Mouse (Mus musculus): Measurements from ENCODE around the gene Plekha1. TPM values are rescaled to one million over a fixed set of nuclear protein-coding genes. Genes with fewer than 3 reads are reported as not detected.
A peak's percentile ranks its signal among the peaks of the same experiment; 100 is the strongest.

Gene Plekha1
- polyA plus RNA-seq, 1 experiment from 2014 or later, result 69.9 TPM

DNA sequence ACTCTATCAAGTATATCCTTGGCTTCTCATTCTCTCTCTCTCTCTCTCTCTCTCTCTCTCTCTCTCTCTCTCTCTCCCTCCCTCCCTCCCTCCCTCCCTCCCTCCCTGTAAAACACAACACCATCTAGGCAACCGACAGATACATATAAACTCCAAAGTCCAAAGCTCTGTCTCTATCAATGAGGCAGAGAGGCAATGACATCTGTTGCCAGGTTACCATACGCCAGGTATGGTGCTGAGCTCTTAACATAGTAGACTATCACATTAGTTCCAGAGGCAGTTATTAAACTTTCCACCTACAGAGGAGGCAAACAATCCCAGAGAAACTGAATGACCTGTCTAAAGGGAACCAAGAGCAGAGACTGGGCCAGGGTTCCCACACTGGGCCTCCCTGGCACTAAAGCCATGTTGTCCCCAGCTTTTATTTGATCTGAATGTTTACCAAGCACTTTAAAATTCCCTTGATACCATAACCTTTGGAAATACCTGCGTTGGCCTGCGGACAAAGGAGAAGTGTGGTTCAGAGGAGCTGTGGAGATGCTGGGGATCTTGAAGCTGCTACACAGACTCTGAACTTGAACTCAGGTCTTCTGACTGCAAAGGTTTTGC is 10.8 kb upstream of the Plekha1 start:
- no peaks in the 10 kb centered on the region for H3K27me3 ChIP-seq (ENCODE audit: control insufficient read depth, insufficient read depth, low read length)
- WGBS, result 77% methylated on average over 4 of the region's 4 CpGs
- H3K36me3 ChIP-seq (ENCODE audit: control insufficient read depth, insufficient read depth, low read length), result no peaks in the 10 kb centered on the region
- no peaks in the 10 kb centered on the region for H3K9me3 ChIP-seq (ENCODE audit: control insufficient read depth, low read length)
- H3K4me2 ChIP-seq (ENCODE audit: low read depth, low read length), result no peak overlapping the region
- no peak overlapping the region for H3K9ac ChIP-seq (replicated peaks; ENCODE audit: low read depth, low read length)
- H3K4me1 ChIP-seq (ENCODE audit: control insufficient read depth, insufficient read depth, low read length), result no peaks in the 10 kb centered on the region
- H3K27ac ChIP-seq (ENCODE audit: low read depth, low read length), result no peak overlapping the region
- H3K4me3 ChIP-seq (ENCODE audit: low read depth, low read length), result no peak overlapping the region
- no peak for ATAC-seq (ENCODE audit: low read depth)

DNA sequence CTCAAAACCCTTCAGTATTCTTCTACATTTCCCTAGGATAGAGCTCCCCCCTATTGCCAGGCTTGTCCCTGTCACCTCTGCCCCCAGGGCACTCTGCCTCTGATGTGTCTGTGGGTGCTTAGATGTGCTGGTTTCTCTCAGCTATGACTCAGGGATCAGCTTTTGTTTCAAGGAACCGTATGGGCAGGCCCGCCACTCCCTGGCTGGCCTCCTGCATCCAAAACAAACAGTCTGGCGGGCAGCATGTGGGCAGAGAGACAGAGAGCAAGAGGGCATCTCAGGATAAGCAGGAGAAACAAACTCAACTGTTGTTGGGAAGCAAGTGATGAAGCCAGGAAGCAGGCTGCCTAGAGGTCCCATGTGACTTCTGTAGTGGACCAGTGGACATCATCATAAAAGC is 9.9 kb upstream of the Plekha1 start:
- no peak overlapping the region for H3K9ac ChIP-seq (replicated peaks; ENCODE audit: low read depth, low read length)
- WGBS, result 31% methylated on average over 3 of the region's 3 CpGs
- no peak overlapping the region for H3K4me2 ChIP-seq (ENCODE audit: low read depth, low read length)
- H3K36me3 ChIP-seq (ENCODE audit: control insufficient read depth, insufficient read depth, low read length), result no peaks in the 10 kb centered on the region
- H3K27ac ChIP-seq (ENCODE audit: low read depth, low read length), result no peak overlapping the region
- H3K4me3 ChIP-seq (ENCODE audit: low read depth, low read length), result no peak overlapping the region
- H3K4me1 ChIP-seq (ENCODE audit: control insufficient read depth, insufficient read depth, low read length), result no peaks in the 10 kb centered on the region; the same call in 1 of the 2 replicates
- H3K27me3 ChIP-seq (ENCODE audit: control insufficient read depth, insufficient read depth, low read length), result no peaks in the 10 kb centered on the region
- no peak for ATAC-seq (ENCODE audit: low read depth)
- H3K9me3 ChIP-seq (ENCODE audit: control insufficient read depth, low read length), result no peaks in the 10 kb centered on the region

DNA sequence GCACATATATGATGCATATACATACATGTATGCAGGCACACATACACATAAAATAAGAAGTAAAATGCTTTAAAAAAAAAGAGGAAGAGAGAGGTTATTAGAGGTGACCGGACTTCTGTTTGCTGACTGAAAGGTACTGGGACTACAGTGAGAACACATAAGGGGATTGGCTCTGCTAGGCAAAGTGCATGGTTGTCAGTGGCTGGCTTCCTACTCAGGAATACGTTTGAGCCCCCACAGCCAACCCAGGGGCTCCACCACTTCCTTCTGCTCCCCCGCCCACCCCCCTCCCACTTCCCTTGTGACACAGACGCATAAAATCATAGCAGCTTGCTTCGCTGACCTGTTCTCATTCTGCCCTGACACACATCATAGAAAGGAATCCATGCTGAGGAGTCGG is 7.6 kb upstream of the Plekha1 start:
- WGBS, result 72% methylated on average over 6 of the region's 6 CpGs
- no peaks in the 10 kb centered on the region for H3K36me3 ChIP-seq (ENCODE audit: control insufficient read depth, insufficient read depth, low read length)
- no peaks in the 10 kb centered on the region for H3K9me3 ChIP-seq (ENCODE audit: control insufficient read depth, low read length)
- H3K27me3 ChIP-seq (ENCODE audit: control insufficient read depth, insufficient read depth, low read length), result no peaks in the 10 kb centered on the region
- H3K9ac ChIP-seq (replicated peaks; ENCODE audit: low read depth, low read length), result no peak overlapping the region
- H3K4me1 ChIP-seq (ENCODE audit: control insufficient read depth, insufficient read depth, low read length), result peaks cover 5% of the 10 kb centered on the region
- H3K4me2 ChIP-seq (ENCODE audit: low read depth, low read length), result no peak overlapping the region
- H3K27ac ChIP-seq (ENCODE audit: low read depth, low read length), result no peak overlapping the region
- ATAC-seq (ENCODE audit: low read depth), result no peak
- no peak overlapping the region for H3K4me3 ChIP-seq (ENCODE audit: low read depth, low read length)

DNA sequence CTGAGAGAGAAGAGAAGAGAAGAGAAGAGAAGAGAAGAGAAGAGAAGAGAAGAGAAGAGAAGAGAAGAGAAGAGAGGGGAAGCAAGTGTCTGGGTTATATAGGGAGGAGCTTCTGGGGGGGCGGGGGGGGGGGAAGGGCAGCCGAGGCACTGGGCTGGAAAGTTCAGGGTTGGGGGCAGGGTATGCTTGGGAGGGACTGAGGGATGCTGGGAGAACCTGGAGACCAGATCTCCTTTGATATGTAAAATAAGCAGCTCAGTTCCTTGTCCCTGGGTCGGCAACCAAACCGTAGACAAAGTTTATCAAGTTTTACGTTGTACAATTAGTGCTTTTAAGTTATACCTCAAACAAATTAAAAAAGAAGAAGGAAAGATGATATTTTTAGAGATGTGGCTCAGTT is 5.6 kb upstream of the Plekha1 start:
- Histone ChIP-seq H3K4me1 (ENCODE audit: control insufficient read depth, insufficient read depth, low read length) (peaks cover 5% of the 10 kb centered on the region), H3K36me3 (ENCODE audit: control insufficient read depth, insufficient read depth, low read length) (no peaks in the 10 kb centered on the region), H3K27me3 (ENCODE audit: control insufficient read depth, insufficient read depth, low read length) (no peaks in the 10 kb centered on the region), H3K9ac (replicated peaks; ENCODE audit: low read depth, low read length) (no peak overlapping the region), H3K27ac (ENCODE audit: low read depth, low read length) (no peak overlapping the region), H3K4me3 (ENCODE audit: low read depth, low read length) (no peak overlapping the region), H3K9me3 (ENCODE audit: control insufficient read depth, low read length) (no peaks in the 10 kb centered on the region), H3K4me2 (ENCODE audit: low read depth, low read length) (no peak overlapping the region)
- ATAC-seq (ENCODE audit: low read depth), result no peak
- WGBS, result 22% methylated on average over 3 of the region's 5 CpGs

DNA sequence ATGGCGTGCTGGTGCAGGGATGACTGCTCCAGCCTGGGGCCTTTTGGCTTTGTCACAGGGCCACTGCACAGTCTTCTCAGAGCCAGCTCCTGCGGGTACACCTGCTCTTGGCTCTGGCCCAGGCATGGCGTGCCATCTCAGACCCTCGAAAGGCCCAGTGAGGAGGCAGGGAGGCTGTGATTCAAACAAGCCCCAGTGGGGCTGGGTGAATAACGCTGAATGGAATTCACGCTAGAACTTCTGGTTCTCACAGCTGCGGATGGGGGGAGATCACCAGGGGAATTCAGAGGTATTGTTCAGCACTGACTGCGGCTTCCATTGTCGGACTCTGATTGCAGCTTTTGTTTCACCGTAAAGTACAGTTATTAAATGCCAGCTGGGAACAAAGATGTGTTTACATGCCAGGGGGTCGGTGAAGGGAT is 4.8 kb upstream of the Plekha1 start:
- no peak overlapping the region for H3K4me3 ChIP-seq (ENCODE audit: low read depth, low read length)
- WGBS, result 8% methylated on average over 11 of the region's 11 CpGs
- peaks cover 8% of the 10 kb centered on the region for H3K4me1 ChIP-seq (ENCODE audit: control insufficient read depth, insufficient read depth, low read length)
- no peak overlapping the region; the same call in 1 of the 2 replicates for H3K9ac ChIP-seq (replicated peaks; ENCODE audit: low read depth, low read length)
- peak overlapping the region; percentile 62; the same call in 1 of the 2 replicates for H3K27ac ChIP-seq (ENCODE audit: low read depth, low read length)
- H3K27me3 ChIP-seq (ENCODE audit: control insufficient read depth, insufficient read depth, low read length), result no peaks in the 10 kb centered on the region
- peak; percentile 16; the same call in 1 of the 2 replicates for ATAC-seq (ENCODE audit: low read depth)
- no peaks in the 10 kb centered on the region for H3K9me3 ChIP-seq (ENCODE audit: control insufficient read depth, low read length)
- no peaks in the 10 kb centered on the region for H3K36me3 ChIP-seq (ENCODE audit: control insufficient read depth, insufficient read depth, low read length)
- no peak overlapping the region for H3K4me2 ChIP-seq (ENCODE audit: low read depth, low read length)

DNA sequence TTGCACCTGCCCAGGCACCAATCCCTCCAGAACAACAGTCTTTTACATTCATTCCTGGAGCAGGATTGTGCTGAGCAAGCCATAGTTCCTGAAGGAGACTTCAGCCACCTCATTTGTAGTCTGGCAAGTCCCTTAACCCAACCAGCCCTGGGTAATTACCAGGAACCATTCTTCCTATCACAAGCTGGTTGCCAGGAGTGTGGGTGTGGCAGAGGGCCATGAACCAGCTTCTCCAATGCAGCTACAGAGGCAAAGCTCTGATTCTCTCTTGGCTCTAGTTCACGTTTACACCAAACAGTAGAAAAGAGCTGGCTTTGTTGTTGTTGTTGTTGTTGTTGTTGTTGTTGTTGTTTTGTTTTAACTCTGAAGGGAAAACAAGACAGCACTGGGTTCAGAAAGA is 3.1 kb upstream of the Plekha1 start:
- 30% methylated on average over 1 of the region's 1 CpGs for WGBS
- no peak overlapping the region for H3K4me2 ChIP-seq (ENCODE audit: low read depth, low read length)
- no peak overlapping the region for H3K4me3 ChIP-seq (ENCODE audit: low read depth, low read length)
- H3K27me3 ChIP-seq (ENCODE audit: control insufficient read depth, insufficient read depth, low read length), result no peaks in the 10 kb centered on the region
- no peaks in the 10 kb centered on the region for H3K9me3 ChIP-seq (ENCODE audit: control insufficient read depth, low read length)
- ATAC-seq (ENCODE audit: low read depth), result no peak
- peaks cover 13% of the 10 kb centered on the region for H3K4me1 ChIP-seq (ENCODE audit: control insufficient read depth, insufficient read depth, low read length)
- H3K27ac ChIP-seq (ENCODE audit: low read depth, low read length), result no peak overlapping the region
- H3K36me3 ChIP-seq (ENCODE audit: control insufficient read depth, insufficient read depth, low read length), result no peaks in the 10 kb centered on the region
- no peak overlapping the region for H3K9ac ChIP-seq (replicated peaks; ENCODE audit: low read depth, low read length)

DNA sequence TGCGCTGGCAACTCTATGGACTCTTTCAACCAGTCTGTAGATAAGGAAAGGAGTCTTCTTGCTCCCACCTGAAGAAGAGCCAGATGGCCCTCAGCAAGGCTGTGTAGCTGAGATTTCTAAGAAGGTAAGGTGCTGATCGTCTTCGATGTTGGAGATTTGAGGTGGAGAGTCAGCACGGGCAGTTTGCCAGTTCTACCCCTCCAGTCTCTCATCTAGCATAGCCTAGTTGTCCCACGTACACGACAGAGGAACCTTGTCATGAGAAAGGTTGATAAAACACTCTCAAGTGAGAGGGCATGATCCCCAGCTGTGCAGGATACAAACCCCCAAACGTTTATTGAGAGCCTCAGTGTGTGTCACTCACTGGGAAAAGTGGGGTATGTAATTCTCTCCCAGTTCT is 845 bp upstream of the Plekha1 start:
- Histone ChIP-seq H3K36me3 (ENCODE audit: control insufficient read depth, insufficient read depth, low read length) (no peaks in the 10 kb centered on the region), H3K27me3 (ENCODE audit: control insufficient read depth, insufficient read depth, low read length) (no peaks in the 10 kb centered on the region), H3K4me3 (ENCODE audit: low read depth, low read length) (no peak overlapping the region), H3K9me3 (ENCODE audit: control insufficient read depth, low read length) (no peaks in the 10 kb centered on the region), H3K27ac (ENCODE audit: low read depth, low read length) (no peak overlapping the region), H3K4me1 (ENCODE audit: control insufficient read depth, insufficient read depth, low read length) (peaks cover 14% of the 10 kb centered on the region), H3K9ac (replicated peaks; ENCODE audit: low read depth, low read length) (no peak overlapping the region), H3K4me2 (ENCODE audit: low read depth, low read length) (no peak overlapping the region)
- WGBS, result 84% methylated on average over 7 of the region's 7 CpGs
- ATAC-seq (ENCODE audit: low read depth), result no peak

DNA sequence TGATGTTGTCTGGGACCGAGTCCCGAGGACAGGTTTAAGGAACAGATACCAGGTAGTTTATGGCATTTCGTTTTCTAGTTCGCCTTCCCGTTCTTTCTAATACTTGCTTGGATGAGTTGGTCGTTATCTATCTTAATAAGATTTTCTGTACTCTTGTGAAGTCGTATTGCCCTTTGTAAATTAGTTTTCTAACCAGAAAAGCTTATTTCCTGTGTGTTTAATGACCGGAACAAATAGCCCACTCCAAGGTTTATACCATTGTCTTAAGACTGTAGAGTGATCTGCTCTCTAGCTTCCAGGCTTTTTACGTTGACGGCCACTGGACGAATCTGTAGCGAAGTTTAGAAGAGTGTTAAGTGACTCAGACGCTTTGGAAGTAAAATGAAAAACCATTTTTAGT is 1.1 kb downstream of the Plekha1 start:
- WGBS, result under 1% methylated on average over 13 of the region's 13 CpGs
- H3K9me3 ChIP-seq (ENCODE audit: control insufficient read depth, low read length), result no peaks in the 10 kb centered on the region
- no peaks in the 10 kb centered on the region for H3K36me3 ChIP-seq (ENCODE audit: control insufficient read depth, insufficient read depth, low read length)
- peak overlapping the region; percentile 78 for H3K4me3 ChIP-seq (ENCODE audit: low read depth, low read length)
- H3K9ac ChIP-seq (replicated peaks; ENCODE audit: low read depth, low read length), result peak overlapping the region; percentile 90
- no peak for ATAC-seq (ENCODE audit: low read depth)
- H3K27ac ChIP-seq (ENCODE audit: low read depth, low read length), result peak overlapping the region; percentile 89
- H3K4me2 ChIP-seq (ENCODE audit: low read depth, low read length), result peak overlapping the region; percentile 67
- peaks cover 8% of the 10 kb centered on the region; the same call in 1 of the 2 replicates for H3K4me1 ChIP-seq (ENCODE audit: control insufficient read depth, insufficient read depth, low read length)
- no peaks in the 10 kb centered on the region for H3K27me3 ChIP-seq (ENCODE audit: control insufficient read depth, insufficient read depth, low read length)

DNA sequence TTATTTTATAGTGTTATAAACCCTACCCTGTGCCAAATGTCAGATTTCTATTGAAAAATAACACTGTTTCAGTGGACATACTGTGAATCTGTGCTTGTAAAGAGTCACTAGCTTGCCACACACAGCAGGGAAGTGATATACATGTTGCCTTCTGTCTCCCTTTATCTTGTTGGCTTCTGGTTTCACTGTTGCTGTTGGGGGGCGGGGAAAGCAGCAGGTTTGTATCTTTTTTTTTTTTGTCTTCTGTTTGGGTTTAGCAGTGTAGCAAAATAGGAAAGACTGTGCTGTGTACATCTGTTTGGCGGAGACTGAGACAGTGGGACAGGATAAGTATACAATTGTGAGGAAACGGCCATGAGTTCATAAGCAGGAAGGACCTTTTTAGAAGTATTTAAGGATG is 1.7 kb downstream of the Plekha1 start:
- ATAC-seq (ENCODE audit: low read depth), result no peak
- no peak overlapping the region for H3K27ac ChIP-seq (ENCODE audit: low read depth, low read length)
- peak overlapping the region; percentile 67 for H3K4me2 ChIP-seq (ENCODE audit: low read depth, low read length)
- no peak overlapping the region for H3K9ac ChIP-seq (replicated peaks; ENCODE audit: low read depth, low read length)
- H3K36me3 ChIP-seq (ENCODE audit: control insufficient read depth, insufficient read depth, low read length), result no peaks in the 10 kb centered on the region
- H3K4me3 ChIP-seq (ENCODE audit: low read depth, low read length), result peak overlapping the region; percentile 78; the same call in 1 of the 2 replicates
- H3K4me1 ChIP-seq (ENCODE audit: control insufficient read depth, insufficient read depth, low read length), result peaks cover 8% of the 10 kb centered on the region; the same call in 1 of the 2 replicates
- no peaks in the 10 kb centered on the region for H3K27me3 ChIP-seq (ENCODE audit: control insufficient read depth, insufficient read depth, low read length)
- 61% methylated on average over 3 of the region's 3 CpGs for WGBS
- H3K9me3 ChIP-seq (ENCODE audit: control insufficient read depth, low read length), result no peaks in the 10 kb centered on the region

Data from neural tube, embryonic 14.5 days (tissue).